Mouse (Mus musculus): ENCODE results near the gene Fndc3b.

GRCm38 (mm10) chr3:27489550-27489949 is 221.6 kb downstream of the Fndc3b start:
- TF ChIP-seq CTCF (conservative IDR thresholded peaks at IDR 0.05 in 1 of 2, IDR thresholded peaks at IDR 0.05 in 1 of 2; ENCODE audit: low read depth in 2 of 2, low read length in 2 of 2): no peak
- no peak for TF ChIP-seq USF1 (IDR thresholded peaks at IDR 0.05; ENCODE audit: low read depth, low read length)
- no peak for TF ChIP-seq ZC3H11A (IDR thresholded peaks at IDR 0.05; ENCODE audit: low read depth, low read length)
- no peak for TF ChIP-seq MAZ (IDR thresholded peaks at IDR 0.05; ENCODE audit: low read depth, low read length)
- TF ChIP-seq ZNF384 (IDR thresholded peaks at IDR 0.05; ENCODE audit: low read depth, low read length): no peak
- no peak for TF ChIP-seq CHD2 (IDR thresholded peaks at IDR 0.05; ENCODE audit: low read length)
- no peak for TF ChIP-seq HCFC1 (IDR thresholded peaks at IDR 0.05; ENCODE audit: low read depth, low read length)
- TF ChIP-seq MXI1 (IDR thresholded peaks at IDR 0.05; ENCODE audit: low read depth, low read length): no peak
- TF ChIP-seq POLR2A (IDR thresholded peaks at IDR 0.05; ENCODE audit: low read depth, low read length): no peak
- no peak for TF ChIP-seq E2F4 (IDR thresholded peaks at IDR 0.05; ENCODE audit: insufficient replicate concordance, low read depth, low read length)
- TF ChIP-seq POLR2AphosphoS2 (IDR thresholded peaks at IDR 0.05; ENCODE audit: low read depth, low read length): no peak
